Mouse (Mus musculus): ENCODE measurements around the gene AI854703.
A peak's percentile ranks its signal among the peaks of the same experiment; 100 is the strongest.
"Not testable (repeated sequence)": the region's sequence is repeated elsewhere in the genome, so short reads cannot be mapped to it uniquely, and the experiment has no call there.

AI854703 gene

DNA sequence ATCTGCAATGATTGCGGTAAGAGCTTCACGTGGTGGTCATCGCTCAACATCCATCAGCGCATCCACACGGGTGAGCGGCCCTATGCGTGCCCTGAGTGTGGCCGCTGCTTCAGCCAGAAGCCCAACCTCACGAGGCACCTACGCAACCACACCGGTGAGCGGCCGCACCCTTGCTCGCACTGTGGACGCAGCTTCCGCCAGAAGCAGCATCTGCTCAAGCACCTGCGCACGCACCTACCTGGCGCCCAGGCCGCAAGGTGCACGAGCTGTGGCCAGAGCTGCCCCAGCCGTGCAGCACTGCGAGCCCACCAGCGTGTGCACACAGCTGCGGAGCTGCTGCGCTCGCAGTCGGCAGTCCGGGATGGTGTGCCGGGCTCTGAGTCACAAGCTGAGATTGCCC lies 6.5 kb upstream of the AI854703 start:
- no peak for DNase-seq

DNA sequence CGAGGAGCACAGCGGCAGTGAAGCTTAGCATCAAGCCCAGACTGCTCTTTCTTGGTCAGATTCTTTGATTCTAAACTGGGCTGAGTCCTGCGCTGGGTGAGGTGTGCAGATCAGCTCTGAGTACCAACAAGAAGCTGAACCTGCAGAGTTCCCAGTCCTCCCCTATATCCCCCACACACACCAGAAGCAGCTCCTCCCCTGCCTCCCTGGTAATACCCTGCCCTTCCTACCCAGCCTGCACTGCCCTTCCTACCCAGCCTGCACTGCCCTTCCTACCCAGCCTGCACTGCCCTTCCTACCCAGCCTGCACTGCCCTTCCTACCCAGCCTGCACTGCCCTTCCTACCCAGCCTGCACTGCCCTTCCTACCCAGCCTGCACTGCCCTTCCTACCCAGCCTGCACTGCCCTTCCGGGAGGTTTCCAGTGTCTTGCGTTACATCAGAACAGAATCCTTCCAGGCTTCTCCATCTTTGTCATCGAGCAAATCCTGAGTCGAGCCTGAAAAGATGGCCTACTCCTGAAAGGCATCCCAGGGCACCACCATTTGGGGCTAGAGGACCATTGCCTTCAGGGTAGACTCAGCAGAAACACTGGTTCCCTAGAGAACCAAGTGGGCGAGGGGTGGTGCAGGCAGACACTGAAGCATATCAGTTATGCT lies 4.2 kb upstream of the AI854703 start:
- DNase-seq, result not testable (repeated sequence)

DNA sequence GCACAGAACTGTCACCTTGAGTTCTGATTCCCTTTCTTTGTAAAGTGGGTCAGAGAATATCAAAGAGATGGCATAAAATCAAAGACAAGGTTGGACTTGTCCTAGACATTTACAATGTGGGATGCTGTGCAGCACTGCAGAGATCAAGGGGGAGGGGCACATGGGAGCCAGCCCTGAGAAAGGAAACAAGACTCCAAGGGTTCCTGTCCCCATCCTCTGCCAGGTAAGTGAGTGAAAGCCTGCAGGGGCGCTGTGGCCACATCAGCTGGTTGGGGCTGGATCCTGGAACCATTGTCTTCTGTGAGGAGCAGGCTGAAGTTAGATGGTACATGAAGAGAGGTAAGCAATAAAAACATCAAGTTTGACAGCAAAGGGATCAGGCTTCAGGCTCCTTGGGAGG lies 3.1 kb upstream of the AI854703 start:
- DNase-seq, result no peak

DNA sequence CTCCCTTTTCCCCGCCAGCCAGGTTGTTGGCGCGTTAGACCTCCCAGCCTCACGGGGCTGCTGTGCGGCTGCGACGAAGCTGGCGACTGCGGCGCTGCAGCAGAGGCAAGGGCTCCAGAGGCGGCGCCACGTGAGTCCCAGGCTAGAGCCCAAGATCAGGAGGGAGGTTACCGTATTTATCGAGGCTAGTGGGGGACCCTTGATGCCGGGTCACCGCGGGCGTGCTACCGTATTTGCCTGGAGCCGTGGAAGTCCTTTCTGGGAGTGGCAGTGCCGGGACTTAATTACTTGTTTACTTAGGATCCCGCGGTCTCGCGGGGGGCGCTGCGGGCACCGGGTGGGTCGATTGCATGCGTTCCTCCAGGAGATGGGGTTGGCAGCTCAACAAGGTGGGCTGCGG lies 420 bp downstream of the AI854703 start:
- DNase-seq, result peak in 1 of 2 experiments; percentile 44

DNA sequence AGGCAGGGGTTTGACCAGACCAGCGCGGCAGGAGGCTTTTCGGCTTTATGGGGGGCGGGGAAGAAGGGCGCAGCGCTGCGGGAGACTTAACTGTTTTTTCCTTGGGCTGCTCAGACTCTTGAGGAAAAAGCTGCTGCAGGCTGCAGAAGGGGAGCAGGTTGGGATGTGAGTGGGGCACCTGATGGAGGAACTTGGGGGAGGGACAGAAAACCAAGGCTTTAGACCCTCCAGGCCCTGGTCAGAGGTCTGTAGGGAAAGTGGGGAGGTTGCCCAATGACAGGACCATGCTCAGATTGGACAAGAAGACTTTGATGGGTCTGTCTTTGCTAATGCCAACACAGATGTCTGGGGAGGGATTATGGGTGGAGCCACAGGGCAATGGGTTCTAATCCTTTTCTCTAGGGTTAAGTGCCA lies 954 bp downstream of the AI854703 start:
- no peak for DNase-seq

DNA sequence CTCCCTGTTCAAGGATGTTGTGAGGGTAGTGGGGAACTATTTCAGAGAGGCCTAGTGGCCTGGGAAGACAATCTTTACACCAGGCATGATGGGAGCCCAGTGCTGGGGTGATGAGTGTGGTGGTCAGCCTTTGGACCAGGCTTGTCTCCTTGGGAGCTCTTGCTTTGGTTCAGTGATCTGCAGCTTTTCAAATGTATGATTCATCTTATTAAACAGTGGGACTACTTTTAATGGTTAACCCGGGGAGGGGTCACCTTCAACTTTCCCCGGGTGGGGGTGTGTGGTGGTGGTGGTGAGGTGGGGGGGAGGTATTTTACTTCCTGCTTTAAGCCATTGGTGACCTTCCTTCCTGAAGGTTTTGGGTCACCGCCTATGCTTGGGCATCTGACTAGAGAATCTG lies 1.8 kb downstream of the AI854703 start:
- no peak for DNase-seq

DNA sequence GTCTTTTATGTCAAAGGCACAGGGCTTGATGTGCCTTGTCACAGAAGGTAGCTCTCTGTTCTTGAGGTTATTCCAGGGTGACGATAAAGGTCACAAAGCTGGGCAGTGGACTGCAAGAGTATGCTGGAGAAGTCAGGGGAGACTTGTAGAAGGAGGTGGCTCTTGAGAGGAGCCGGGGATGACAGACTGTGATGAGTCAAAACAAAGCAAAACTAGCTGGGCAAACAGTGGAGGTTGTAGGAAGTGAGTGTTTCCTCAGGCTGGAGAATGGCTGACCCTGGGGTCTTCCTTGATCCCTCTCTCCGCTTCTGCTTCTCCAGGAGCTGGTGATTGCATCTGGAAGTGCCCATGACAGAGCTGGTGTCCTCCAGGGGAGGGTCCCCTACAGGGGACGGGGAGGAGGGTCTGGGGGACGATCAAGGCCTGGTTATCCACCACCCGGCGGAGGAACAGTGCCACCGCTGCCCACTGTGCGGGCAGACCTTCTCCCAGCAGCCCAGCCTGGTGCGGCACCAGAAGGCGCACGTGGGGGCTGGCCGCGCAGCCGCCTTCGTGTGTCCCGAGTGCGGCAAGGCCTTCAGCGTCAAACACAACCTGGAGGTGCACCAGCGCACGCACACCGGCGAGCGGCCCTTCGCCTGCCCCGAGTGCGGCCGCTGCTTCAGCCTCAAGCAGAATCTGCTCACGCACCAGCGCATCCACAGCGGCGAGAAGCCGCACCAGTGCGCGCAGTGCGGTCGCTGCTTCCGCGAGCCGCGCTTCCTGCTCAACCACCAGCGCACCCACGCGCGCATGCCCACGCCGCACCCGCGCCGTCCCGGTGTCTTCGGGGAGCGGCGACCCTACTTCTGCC lies 2.5 kb downstream of the AI854703 start:
- DNase-seq, result peak; percentile 42 to 59

DNA sequence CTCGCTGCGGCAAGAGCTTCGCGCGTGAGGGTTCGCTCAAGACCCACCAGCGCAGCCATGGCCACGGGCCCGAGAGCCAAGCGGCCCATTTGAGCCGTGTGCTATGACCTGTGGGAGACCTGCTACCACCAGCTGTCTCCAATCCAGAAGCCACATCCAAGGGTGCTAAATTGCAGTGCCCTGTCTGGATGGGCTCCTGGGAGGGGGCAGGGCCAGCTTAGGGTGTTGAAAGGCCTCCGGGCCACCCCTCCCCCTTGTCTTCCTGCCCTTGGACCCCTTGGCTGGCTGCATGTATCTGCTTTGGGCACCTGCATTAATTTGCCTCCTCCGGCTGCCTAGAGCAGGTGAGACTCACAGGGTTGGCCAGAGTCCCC lies 3.1 kb downstream of the AI854703 start:
- no peak for DNase-seq

DNA sequence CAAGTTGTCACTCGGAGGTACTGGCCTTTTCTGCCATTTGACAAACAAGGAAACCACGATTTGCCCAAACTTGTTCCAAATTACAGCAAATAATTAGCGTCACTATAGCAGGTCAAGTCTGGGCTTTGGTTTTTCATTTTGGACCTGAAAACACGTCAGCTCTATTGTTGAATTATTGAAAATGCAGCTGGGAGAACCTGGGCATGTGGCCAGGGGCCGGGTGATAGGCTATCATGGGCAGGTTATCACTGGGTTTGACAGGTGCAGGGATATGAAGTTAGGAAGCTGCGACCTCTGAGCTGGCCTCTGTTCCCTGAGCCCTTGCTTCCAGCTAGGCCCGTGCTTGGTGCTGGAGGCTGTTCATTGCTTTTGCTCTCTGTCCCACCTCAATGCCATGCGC lies 4.3 kb downstream of the AI854703 start:
- no peak for DNase-seq

DNA sequence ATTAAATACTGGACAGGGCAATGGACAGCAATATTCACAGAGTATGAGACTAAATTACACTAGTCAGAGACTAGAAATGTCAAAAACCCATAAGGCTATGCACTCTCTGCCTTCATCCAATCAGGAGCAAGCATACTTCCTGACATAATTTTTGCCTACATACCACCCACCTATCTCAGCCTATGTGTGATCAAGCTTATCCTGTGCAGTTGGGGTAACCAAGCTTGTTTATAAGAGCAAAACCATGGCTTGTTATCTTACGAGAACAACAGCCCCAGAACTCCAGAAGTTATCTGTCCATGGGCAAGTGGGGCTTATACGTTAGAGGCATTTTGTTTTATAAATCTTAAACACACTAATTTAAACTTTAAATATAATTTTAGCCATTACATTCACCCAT lies 8.5 kb downstream of the AI854703 start:
- no peak for DNase-seq

DNA sequence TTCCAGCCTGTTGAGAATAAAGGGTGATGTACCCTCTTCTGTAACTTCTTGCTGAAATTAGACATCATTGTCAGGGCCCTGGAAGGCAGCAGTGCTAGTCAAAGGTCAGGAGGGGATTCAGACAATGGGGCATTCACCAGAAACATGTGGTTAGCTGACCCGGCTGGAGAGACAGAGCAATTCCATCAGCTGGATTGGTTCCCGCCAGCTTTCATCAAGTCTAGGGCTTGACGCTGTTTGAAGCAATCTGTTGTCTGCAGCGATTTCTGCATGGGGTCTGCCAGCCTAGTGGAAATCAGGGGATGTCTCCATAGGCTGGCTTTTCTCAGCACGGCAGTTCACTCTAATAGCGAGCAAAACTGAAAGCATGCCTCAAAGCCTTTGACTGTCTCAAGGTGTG lies 10.0 kb downstream of the AI854703 start:
- no peak for DNase-seq

DNA sequence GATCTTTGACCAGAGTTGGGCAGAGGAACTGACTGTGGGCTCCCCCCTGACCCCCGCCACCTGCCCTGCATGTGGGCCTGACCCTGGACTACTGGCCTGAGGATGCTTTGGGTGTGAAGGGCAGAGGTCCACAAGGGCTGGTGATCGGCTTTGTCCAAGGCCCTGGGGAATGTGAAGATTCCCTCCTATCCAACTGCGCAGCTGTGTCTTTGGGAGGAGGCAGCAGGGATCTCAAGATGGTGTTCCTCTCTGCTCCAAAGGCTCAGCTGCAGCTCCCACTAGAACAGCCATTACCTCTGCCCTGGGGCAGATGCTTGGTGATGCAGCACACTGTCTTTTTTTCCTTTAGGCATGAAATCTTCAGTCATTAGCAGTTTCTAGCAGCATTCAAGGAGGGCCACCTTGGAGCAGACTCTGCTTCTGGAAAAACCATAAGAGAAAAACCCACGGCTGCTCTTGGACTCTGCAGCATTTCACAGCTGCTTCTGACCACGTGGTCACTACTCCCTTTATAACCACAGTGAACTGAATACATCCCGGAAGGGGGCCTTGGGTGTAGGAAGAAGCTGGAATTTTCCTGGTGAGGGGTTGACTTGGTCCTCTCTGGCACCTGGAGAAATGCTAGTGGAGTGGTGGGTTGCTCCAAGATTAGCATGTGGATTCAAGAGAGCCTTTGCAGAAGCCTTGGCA lies 11.4 kb downstream of the AI854703 start:
- DNase-seq, result no peak

DNA sequence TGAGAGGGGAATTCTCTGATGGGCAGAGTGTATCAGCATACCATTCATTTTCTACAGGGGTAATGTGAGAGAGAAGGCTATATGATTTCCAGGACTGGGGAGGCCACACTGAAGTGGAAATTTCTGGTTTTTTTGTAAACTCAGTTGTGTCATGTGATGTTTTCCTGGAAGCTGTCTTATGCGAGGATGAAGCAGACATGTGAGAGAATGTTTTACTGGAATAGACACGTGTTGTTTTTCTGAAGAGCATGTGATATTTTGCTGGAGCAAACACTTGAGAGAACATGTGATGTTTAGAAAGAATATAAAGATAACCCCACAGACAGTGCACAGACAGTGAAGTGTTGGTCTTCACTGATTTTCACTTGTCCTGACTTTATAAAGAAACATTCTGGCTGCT lies 12.0 kb downstream of the AI854703 start:
- no peak for DNase-seq

DNA sequence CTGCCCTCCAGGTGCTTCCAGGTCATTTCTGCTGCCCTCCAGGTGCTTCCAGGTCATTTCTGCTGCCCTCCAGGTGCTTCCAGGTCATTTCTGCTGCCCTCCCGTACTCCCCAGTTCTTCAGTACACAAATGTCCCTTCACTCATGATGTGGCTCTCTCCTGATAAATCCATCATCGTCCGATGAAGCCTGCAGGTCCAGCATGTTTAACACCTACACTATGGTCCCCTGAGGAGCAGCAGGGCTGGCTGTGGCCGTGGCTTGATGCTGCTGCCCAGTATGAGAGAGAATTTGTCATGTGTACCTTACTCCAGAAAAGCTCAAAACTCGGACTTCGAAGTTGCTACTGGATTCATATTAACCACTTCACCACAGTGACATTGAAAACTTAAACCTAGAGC lies 14.8 kb downstream of the AI854703 start:
- DNase-seq, result no peak

DNA sequence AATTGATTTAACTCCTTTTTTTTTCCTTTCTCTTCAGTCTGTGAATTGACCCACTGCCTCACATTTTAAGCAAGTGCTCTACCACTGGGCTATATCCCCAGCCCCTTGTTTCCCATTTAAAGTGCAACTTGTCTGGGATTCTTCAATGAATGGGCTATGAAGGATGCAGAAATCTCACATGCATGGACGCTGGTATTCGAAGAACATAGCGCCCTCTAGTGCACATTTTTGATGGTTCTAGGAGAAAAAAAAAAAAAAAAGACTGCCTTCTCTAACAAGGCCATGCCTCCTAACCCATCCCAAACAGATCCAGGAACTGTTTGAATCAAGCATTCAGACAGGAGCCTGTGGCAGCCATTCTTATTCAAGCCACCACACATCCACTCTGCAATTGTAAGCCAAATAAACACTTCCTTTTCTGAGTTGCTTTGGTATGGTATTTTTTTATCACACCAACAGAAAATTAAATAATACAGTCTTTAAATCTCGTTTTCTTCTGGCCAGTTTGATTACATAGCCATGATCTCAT lies 16.3 kb downstream of the AI854703 start:
- no peak for DNase-seq

DNA sequence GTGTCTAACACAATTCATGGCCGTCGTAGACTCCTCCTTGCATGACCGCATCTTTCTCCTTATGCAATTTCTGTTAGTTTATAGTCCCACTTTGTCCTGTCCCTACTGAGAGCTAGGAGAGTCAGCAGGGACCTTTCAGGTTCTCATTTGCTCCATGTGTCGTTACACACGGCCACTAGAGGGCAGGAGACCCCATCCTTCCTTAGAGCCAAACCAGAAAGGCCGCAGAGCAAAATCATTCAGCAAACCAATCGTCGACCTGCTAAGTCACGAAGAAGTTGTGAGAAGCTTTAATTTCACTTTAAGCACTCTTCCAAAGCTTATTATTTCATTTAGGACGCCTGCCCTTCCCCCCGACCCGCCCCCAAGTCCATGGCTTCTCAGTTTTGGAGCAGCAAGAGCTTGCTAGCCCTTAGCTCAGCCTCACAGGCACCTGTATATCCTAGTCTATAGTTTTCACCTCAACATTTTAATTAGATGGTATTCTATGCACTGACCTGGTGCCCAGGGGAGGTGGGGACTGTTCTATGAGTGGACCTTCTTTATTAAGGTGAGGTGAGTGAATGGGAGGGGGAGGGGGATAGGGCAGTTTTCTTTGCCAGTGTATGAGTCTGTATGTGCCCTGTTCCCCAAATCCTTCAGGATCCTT lies 19.2 kb downstream of the AI854703 start:
- peak; percentile 77 for DNase-seq

DNA sequence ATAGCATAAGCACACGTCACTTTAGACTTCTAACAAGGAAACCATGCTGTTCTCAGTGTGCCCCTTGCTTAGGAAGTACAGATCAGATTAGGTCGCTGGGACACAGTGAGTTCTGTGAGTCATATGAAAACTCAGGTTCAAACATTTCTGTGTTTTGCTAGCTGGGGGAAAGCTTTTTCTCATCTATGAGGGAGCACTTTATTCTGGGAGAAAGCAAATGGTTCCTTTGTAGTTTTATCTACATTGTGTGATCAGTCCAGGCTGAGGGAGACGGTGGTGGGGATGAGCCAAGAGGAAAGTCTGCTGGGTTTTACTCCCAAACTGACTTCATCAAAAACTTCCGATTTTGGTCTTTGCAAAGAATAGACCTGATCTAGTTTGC lies 19.7 kb downstream of the AI854703 start:
- no peak for DNase-seq

DNA sequence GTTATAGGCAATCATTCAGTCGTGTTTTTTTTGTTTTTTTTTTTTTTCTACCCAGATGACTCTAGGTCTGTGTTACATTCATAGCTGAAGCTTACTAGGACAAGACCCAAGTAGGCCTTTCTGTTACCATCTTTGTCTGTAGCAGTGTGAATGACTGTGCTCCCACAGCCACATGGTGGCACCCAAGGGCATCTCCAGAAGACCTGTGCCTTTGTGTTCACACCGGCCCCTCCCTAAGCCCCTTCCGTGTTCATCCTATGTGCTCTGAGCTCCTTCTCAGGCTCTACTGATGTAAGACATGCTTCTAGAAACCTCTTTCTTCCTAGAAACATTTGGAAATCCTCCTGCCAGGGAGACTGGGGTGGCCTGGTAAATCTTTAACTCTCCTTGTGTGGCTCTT lies 20.4 kb downstream of the AI854703 start, which contains the start of gene Gimap8:
TSS of gene Gimap8 (plus strand) at position 240 of the 400 bp plus-strand sequence.
- DNase-seq, result peak; percentile 88 to 92

DNA sequence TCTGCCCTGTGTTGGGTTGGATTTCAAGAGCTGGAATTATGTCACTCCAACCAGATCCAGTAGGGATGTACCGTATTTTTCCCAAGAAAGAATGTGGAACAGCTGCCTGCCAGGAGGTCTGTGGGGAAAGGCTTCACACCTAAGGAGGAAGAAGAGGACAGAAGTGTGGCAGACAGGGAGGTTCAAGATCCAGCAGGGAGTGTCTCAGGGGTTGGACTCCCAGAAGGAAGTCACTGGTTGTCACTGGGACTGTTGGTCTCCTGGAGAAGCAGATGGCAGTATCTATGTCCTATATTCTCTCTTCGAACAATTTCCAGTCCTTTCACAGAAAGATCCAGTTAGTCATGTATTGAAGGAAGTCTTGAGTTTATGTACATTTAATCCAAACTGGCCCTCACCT lies 21.0 kb downstream of the AI854703 start:
- no peak for DNase-seq

DNA sequence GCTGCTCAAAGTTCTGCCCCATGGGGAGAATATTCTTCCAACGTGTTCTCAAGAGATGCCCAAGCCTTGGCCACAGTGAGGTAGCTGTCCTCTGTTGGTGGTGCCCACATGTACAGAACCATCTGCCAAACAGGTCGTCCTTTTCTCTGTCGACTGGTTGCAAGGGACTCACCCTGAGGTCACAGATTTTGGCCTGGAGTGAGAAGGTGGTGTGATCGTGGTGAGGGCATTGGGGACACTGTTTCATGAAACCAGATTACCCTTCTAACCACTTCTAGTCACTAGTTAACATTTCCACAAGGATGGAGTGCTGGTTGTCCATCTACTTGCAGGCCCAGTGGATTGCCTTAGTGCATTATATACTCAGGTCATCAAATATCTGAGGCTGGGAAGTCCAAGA lies 22.2 kb downstream of the AI854703 start:
- DNase-seq, result no peak

DNA sequence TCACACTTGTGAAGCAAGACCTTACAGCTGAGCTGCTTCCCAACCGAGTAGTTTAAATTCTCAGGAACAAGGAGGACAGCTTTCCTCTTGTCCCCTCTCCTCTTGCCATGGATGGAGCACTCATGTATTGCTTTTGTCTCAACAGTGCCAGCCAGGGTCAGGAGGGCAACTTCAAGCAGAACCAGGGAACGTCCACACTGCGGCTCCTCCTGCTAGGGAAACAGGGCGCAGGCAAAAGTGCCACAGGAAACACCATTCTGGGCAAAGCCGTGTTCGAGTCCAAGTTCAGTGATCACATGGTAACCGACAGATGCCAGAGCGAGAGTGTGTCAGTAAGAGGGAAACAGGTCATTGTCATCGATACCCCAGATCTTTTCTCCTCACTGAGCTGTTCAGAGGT lies 23.5 kb downstream of the AI854703 start:
- no peak for DNase-seq

DNA sequence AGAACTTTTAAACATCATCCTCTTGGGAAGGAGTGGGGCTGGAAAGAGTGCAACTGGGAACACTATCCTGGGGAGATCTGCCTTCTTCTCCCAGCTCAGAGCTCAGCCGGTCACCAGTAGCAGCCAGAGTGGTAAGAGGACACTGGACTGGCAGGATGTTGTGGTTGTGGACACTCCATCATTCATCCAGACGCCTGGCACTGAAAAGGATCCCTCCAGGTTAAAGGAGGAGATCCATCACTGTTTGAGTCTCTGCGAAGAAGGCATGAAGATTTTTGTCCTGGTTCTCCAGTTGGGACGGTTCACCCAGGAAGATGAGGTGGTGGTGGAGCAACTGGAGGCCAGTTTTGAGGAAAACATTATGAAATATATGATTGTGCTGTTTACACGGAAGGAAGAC lies 32.2 kb downstream of the AI854703 start:
- DNase-seq, result no peak

DNA sequence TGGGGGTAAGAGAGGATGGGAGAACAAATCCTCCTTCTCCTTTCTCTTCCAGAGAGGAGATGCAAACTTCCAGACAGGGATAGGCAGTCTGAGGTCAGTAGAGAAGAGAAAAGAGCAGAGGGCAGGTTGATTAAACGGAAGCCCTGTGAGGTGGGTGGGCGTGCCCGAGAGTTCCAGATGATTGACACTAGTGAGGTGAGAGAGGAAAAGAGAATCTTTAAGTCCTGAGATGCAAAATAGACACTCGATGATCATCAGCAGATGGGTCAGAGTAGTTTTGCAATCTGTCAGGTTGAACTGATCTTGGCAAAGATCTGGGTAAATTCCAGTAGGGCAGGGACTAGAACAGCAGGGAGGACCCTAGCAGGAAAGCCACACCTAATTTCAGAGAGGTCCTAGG lies 38.2 kb downstream of the AI854703 start:
- no peak for DNase-seq
